Mouse (Mus musculus): ENCODE data around the gene Gm9044.
"Not testable (repeated sequence)": the region's sequence is repeated elsewhere in the genome, so short reads cannot be mapped to it uniquely, and the experiment has no call there.

The Gm9044 gene

GRCm38 (mm10) chr10:118332308-118332707, at the start of gene Gm9044:
Gm9044 (minus strand) TSS chr10:118332408.
- not testable (repeated sequence) for DNase-seq (ENCODE audit: low spot score in 2 of 2)

DNA sequence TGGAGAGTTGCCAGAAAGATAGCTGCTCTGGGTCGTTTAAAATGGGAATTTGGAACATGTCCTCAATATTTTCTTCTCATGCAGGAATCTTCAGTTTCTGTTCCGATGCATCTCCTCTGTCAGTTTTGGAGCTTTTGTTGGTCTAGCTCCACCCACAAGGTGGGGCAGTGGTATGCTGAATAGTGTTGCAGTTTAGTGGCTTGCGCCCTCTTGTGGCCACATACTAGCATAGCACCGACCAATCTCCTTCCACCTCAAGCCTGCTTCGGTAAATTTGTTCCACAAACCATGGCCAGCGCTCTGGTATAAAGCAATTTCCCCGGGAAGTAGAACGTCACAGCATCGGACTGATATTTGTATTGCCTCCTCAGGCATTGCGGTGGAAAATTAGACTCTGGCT, 38.2 kb upstream of the Gm9044 start:
- peak; percentile 73 to 84 for DNase-seq (ENCODE audit: low spot score in 2 of 2)

- no peak for DNase-seq (ENCODE audit: low spot score in 2 of 2)
Measured at GRCm38 (mm10) chr10:118369518-118369917, 37.3 kb upstream of the Gm9044 start.

- not testable (repeated sequence) for DNase-seq (ENCODE audit: low spot score in 2 of 2)
Measured at GRCm38 (mm10) chr10:118354005-118354404, 21.8 kb upstream of the Gm9044 start, which contains the start of gene Gm9049. Gm9049 (minus strand) TSS chr10:118354105.

GRCm38 (mm10) chr10:118348579-118348978, 16.4 kb upstream of the Gm9044 start, which contains the start of gene Gm9048:
Gm9048 (minus strand) TSS chr10:118348679.
- DNase-seq (ENCODE audit: low spot score in 2 of 2), result not testable (repeated sequence)

GRCm38 (mm10) chr10:118343155-118343554, 10.9 kb upstream of the Gm9044 start, which contains the start of gene Gm9046:
Gm9046 (minus strand) TSS chr10:118343255.
- DNase-seq (ENCODE audit: low spot score in 2 of 2), result not testable (repeated sequence)

- DNase-seq (ENCODE audit: low spot score in 2 of 2), result not testable (repeated sequence)
Measured at GRCm38 (mm10) chr10:118337731-118338130, 5.5 kb upstream of the Gm9044 start, which contains the start of gene Gm9045. Gm9045 (minus strand) TSS chr10:118337831.

GRCm38 (mm10) chr10:118326869-118327268, 5.3 kb downstream of the Gm9044 start, which contains the start of gene Gm9040:
Gm9040 (minus strand) TSS chr10:118326969.
- DNase-seq (ENCODE audit: low spot score in 2 of 2), result not testable (repeated sequence)

DNA sequence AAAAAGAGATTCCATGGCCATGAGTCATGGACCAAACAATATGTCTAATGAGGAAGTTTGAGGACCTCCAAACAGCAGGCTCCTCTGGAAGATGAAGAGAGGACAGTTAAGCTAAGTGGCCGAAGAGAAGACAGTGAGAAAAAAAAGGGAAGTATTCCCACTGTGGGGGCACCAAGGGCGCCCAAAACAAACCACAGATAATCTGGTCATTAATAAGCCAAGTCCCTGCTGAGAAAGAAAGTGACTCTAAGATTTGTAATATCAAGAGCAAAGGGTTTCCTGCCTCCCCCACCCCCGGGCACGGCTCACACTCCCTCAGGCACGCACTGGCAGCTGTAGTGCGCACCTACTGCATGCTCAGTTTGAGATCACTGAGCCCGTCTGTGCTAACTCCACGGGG, 13.2 kb downstream of the Gm9044 start:
- no peak for DNase-seq (ENCODE audit: low spot score in 2 of 2)

DNA sequence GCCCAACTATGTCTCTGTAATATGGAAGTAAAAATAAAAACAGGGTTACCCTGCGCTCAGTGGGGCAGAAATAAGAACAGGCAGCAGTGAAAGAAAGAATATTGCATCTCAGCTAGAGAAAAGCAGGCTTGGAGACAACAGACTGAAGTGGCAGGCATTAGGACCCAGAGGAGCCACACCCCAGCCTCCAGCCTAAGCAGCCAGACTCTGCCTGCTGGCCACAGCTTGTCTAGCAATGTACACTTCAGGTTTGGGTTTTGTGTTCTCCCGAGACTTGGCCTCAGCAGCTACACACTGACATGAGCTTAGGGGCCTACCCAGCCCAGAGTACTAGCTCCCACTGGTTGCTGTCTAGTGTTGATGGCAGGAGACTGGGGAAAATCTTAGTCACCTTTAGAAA, 30.1 kb downstream of the Gm9044 start:
- DNase-seq (ENCODE audit: low spot score in 2 of 2), result not testable (repeated sequence)

DNA sequence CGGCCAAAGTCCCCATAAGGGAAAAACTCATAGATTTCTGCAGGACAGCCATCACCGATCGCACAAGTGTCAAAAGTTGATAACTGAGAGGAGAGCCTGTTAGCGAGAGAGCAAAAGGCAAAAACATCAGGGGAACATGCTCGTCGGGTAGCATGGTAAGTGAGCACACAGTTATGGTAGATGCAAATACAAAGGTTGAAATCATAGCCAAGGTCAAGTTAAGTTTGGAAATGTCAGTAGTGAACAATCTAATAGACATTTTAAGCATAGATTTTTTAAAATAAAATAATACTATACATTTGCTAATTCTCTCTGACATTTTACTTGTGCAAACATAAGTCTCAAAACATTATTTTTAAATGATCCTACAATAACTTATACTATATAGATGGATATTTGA, 37.3 kb downstream of the Gm9044 start, which contains the start of gene Iltifb:
TSS of gene Iltifb (minus strand) at position 101 of the 400 bp plus-strand sequence.
- no peak for DNase-seq (ENCODE audit: low spot score in 2 of 2)

GRCm38 (mm10) chr10:118283016-118283415, 49.2 kb downstream of the Gm9044 start:
- DNase-seq (ENCODE audit: low spot score in 2 of 2), result not testable (repeated sequence)

DNA sequence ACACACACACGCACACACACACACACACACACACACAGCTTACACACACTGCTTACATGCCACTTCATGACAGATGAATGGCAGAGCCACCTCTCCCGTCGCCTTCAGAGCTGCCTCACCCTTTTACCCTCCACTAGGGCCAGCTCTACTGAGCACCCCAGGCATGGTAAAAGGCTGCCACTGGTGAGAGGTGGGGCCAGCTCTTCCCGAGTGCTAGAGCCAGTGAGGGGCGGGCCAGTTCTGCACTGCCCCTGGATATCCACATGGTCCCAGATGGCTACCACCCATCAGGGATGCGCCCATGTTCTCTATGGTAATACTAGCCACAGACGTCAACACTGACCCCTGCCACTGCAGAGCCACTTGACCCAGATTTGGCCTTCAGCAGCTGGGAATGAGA, 49.6 kb downstream of the Gm9044 start:
- not testable (repeated sequence) for DNase-seq (ENCODE audit: low spot score in 2 of 2)
